Mouse (Mus musculus) limb, embryonic 12.5 days (tissue): Measurements from ENCODE around the gene Sgms1. TPM values are rescaled to one million over a fixed set of nuclear protein-coding genes. Genes with fewer than 3 reads are reported as not detected.
A peak's percentile ranks its signal among the peaks of the same experiment; 100 is the strongest.

ENCODE experiments used
- ATAC-seq: fragments of 200-750 bp; cut with Nextera tagmentation; 2 replicates; pipeline ENCODE4 v1.8.0; 2017; ENCODE audit warnings: low read depth, moderate TSS enrichment; ENCODE audit not compliant: insufficient number of reproducible peaks, insufficient read depth, low FRiP score, low TSS enrichment
- H3K27ac ChIP-seq: fragments of 300-500 bp; sonication (generic); 2 replicates; pipeline ENCODE4 v1.5.1; 2016; ENCODE audit warnings: mild to moderate bottlenecking, moderate library complexity
- H3K27me3 ChIP-seq: fragments of 300-500 bp; sonication (generic); 2 replicates; pipeline ENCODE4 v1.6.1; 2016; ENCODE audit warnings: mild to moderate bottlenecking, moderate library complexity
- H3K36me3 ChIP-seq: fragments of 300-500 bp; sonication (generic); 2 replicates; pipeline ENCODE4 v1.6.1; 2016; ENCODE audit warnings: mild to moderate bottlenecking, moderate library complexity
- H3K4me1 ChIP-seq: fragments of 300-500 bp; sonication (generic); replicated peaks from 2 replicates; pipeline ENCODE4 v1.6.1; 2016
- H3K4me2 ChIP-seq: fragments of 300-500 bp; sonication (generic); 2 replicates; pipeline ENCODE4 v1.6.1; 2016; ENCODE audit warnings: mild to moderate bottlenecking, moderate library complexity
- H3K4me3 ChIP-seq: fragments of 300-500 bp; sonication (generic); replicated peaks from 2 replicates; pipeline ENCODE4 v1.5.1; 2016; ENCODE audit warnings: mild to moderate bottlenecking
- H3K9ac ChIP-seq: fragments of 300-500 bp; sonication (generic); replicated peaks from 2 replicates; pipeline ENCODE4 v1.6.1; 2016; ENCODE audit warnings: mild to moderate bottlenecking, moderate library complexity
- H3K9me3 ChIP-seq: fragments of 300-500 bp; sonication (generic); 2 replicates; pipeline ENCODE4 v1.6.1; 2016; ENCODE audit warnings: mild to moderate bottlenecking, moderate library complexity
- WGBS: fragments of 180-500 bp; shearing (Covaris S2); methylation state at CpG from one replicate; pipeline ENCODE4 v1.1.7; 2016; 5-methylcytosine and 5-hydroxymethylcytosine counted together
- polyA plus RNA-seq: library from polyadenylated mRNA; unstranded; fragments of >200 nt; fragmentation: Nextera tagmentation; extraction: Ambion mirVana; gene quantifications from 2 replicates; pipeline ENCODE4 v1.2.1, GENCODE M21; 2016

The Sgms1 gene
- polyA plus RNA-seq, 1 experiment from 2014 or later = 21.6 TPM

GRCm38 (mm10) chr19:32220991-32221390 lies 168.5 kb downstream of the Sgms1 start:
- no peak overlapping the region for H3K27ac ChIP-seq
- H3K36me3 ChIP-seq = no peaks in the 10 kb centered on the region
- H3K9me3 ChIP-seq = no peaks in the 10 kb centered on the region
- ATAC-seq = no peak
- H3K4me1 ChIP-seq = no peaks in the 10 kb centered on the region
- no peak overlapping the region for H3K9ac ChIP-seq
- no peak overlapping the region for H3K4me2 ChIP-seq
- no peak overlapping the region for H3K4me3 ChIP-seq
- WGBS = 80% methylated on average over 2 of the region's 2 CpGs
- no peaks in the 10 kb centered on the region for H3K27me3 ChIP-seq

- Histone ChIP-seq H3K27ac (no peak overlapping the region), H3K4me3 (no peak overlapping the region), H3K4me1 (peaks cover 3% of the 10 kb centered on the region), H3K27me3 (no peaks in the 10 kb centered on the region), H3K36me3 (no peaks in the 10 kb centered on the region), H3K4me2 (no peak overlapping the region), H3K9ac (no peak overlapping the region), H3K9me3 (no peaks in the 10 kb centered on the region)
- no peak for ATAC-seq
- WGBS = 93% methylated on average over 2 of the region's 2 CpGs
Observed at GRCm38 (mm10) chr19:32216710-32217109, 172.8 kb downstream of the Sgms1 start.

DNA sequence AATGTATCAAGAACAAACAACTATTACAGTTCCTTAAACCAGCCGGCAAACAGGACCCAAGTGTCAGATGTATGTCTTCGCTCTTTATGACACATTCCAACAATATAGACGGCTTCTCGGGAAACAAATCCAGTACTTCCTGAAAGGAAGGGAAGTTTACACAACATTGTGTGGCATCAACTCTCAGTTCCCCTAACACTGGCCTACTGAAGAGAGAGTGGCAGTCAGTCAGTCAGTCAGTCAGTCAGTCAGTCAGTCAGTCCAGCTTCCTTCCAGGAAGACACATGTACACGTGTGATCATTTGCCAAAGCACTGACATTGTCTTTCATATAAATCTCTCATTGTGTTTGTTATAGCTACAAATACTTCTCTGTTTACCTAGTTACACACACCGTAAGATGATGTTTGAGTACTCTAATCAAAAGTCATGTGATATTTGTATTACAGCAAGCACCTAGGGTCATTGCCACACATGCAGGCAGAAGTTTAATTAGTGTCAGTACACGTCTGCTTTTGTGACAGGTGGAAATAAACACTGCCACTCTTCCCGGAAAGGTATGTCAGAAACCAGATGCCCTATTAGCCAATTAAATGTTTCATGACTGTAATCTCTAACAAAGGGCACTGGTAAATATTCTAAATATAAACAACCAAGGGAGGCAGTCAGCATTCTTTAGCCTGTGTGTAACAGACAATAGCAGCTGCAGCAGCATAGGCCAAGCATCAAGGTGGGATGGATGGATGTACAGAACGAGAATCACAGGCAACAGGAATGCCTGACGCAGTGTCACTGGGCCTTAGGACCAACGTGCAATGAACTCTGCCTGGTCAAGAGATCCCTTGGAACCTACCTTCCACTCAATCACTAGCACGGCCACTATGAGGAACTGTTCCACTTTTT lies 174.4 kb downstream of the Sgms1 start:
- Histone ChIP-seq H3K4me1 (peaks cover 12% of the 10 kb centered on the region), H3K27me3 (no peaks in the 10 kb centered on the region), H3K9me3 (no peaks in the 10 kb centered on the region), H3K9ac (no peak overlapping the region), H3K4me2 (no peak overlapping the region), H3K27ac (no peak overlapping the region), H3K4me3 (no peak overlapping the region), H3K36me3 (no peaks in the 10 kb centered on the region)
- WGBS = 74% methylated on average over 12 of the region's 12 CpGs
- no peak for ATAC-seq

DNA sequence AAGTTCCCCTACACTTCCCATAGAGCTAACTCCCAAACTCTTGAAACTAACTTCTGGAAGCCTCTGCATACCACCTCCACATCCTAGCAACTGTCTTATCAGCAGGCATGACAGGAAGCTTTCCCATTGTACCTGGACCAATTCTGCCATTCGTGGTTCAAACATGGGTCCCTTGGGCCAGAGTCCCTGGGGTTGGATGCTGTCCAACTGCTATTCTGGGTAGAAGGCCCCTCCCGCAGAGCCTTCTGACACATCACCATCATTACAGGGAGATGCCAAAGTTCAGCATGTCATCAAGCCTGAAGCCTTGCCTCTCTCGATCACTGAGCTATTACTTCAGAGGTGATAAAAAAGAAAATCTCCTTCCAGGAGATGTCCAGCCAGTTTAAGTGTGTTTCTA lies 175.9 kb downstream of the Sgms1 start:
- WGBS = 92% methylated on average over 3 of the region's 3 CpGs
- Histone ChIP-seq H3K36me3 (no peaks in the 10 kb centered on the region), H3K4me2 (no peak overlapping the region), H3K4me1 (peaks cover 13% of the 10 kb centered on the region), H3K9me3 (no peaks in the 10 kb centered on the region), H3K27me3 (no peaks in the 10 kb centered on the region), H3K4me3 (no peak overlapping the region), H3K9ac (no peak overlapping the region), H3K27ac (no peak overlapping the region)
- no peak for ATAC-seq

DNA sequence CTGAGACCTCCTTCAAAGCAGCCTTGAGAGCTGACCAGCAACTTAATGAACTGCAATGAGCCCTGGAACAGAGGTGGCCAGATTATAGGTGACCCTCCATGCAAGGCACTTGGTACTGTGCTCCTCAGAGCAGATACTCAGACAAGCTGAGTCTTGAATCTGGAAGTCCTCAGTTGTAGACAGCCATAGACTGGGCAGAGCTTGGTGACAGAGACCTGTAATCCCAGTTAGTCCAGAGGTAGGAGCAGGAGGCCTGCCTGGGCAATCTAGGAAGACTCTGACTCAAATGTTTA lies 178.3 kb downstream of the Sgms1 start:
- peak overlapping the region; percentile 85 for H3K27ac ChIP-seq
- H3K9me3 ChIP-seq = no peaks in the 10 kb centered on the region
- H3K4me1 ChIP-seq = peaks cover 13% of the 10 kb centered on the region
- no peaks in the 10 kb centered on the region for H3K27me3 ChIP-seq
- peak overlapping the region; percentile 46 for H3K4me3 ChIP-seq
- H3K36me3 ChIP-seq = no peaks in the 10 kb centered on the region
- peak overlapping the region; percentile 83 for H3K4me2 ChIP-seq
- H3K9ac ChIP-seq = no peak overlapping the region; the same call in 1 of the 2 replicates
- ATAC-seq = peak; percentile 73; the same call in 1 of the 2 replicates

DNA sequence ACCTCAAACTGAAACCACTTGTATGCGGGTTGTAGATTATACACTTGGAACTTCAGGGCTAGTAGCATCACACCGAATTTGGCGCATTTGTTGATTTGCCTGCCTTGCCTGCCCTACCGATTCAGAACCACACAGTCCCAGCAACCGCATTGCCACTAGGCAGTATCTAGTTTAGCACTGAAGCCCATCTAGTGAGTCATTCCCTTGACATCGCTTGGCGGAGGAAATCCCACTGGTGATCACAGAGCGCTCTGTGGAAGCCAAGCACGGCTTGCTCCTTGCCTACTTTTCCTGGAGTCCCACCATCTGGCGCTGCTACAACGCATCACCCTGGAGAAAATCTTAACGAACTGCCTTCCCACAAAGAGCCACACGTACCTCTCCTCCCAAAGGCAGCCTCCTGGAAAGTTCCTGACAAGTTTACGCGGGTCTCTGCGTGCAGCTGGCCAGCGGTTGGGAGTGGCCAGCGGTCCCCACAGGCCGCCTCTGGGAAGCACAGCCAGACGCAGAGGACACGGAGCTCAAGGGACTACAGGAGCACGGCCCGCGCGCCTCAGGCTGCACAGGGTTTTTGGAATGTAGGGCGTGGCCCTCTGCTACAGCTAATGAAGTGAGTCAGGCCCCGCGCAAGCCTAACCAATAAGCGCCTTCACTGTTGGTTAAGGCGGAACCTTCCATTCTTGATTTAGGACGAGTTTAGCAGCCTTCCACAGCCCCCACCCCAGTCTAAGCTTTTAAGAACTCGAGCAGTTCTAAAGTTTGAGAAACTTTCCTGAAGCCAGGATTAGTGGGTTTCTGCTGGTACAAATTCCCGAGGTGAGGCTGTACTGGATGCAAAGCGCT lies 178.8 kb downstream of the Sgms1 start:
- Histone ChIP-seq H3K4me2 (peak overlapping the region; percentile 83), H3K27me3 (no peaks in the 10 kb centered on the region), H3K4me1 (peaks cover 13% of the 10 kb centered on the region), H3K27ac (peak overlapping the region; percentile 85), H3K9ac (peak overlapping the region; percentile 60), H3K4me3 (peak overlapping the region; percentile 46), H3K36me3 (no peaks in the 10 kb centered on the region), H3K9me3 (no peaks in the 10 kb centered on the region)
- WGBS = 2% methylated on average over 34 of the region's 34 CpGs
- ATAC-seq = peak; percentile 99

GRCm38 (mm10) chr19:32210099-32210449 lies 179.4 kb downstream of the Sgms1 start:
- Histone ChIP-seq H3K4me2 (peak overlapping the region; percentile 83), H3K27ac (peak overlapping the region; percentile 85; the same call in 1 of the 2 replicates), H3K9ac (peak overlapping the region; percentile 60; the same call in 1 of the 2 replicates), H3K36me3 (no peaks in the 10 kb centered on the region), H3K9me3 (no peaks in the 10 kb centered on the region), H3K4me1 (peaks cover 13% of the 10 kb centered on the region), H3K27me3 (no peaks in the 10 kb centered on the region), H3K4me3 (peak overlapping the region; percentile 46)
- no peak for ATAC-seq
- WGBS = 15% methylated on average over 5 of the region's 5 CpGs

GRCm38 (mm10) chr19:32202131-32203114 lies 187.1 kb downstream of the Sgms1 start:
- ATAC-seq = no peak
- WGBS = 81% methylated on average over 12 of the region's 12 CpGs
- H3K9me3 ChIP-seq = no peaks in the 10 kb centered on the region
- no peaks in the 10 kb centered on the region for H3K4me1 ChIP-seq
- no peaks in the 10 kb centered on the region for H3K27me3 ChIP-seq
- no peak overlapping the region for H3K27ac ChIP-seq
- no peak overlapping the region for H3K4me3 ChIP-seq
- H3K9ac ChIP-seq = no peak overlapping the region
- H3K4me2 ChIP-seq = no peak overlapping the region
- H3K36me3 ChIP-seq = no peaks in the 10 kb centered on the region

- Histone ChIP-seq H3K9ac (no peak overlapping the region), H3K36me3 (no peaks in the 10 kb centered on the region), H3K27me3 (no peaks in the 10 kb centered on the region), H3K27ac (no peak overlapping the region), H3K9me3 (no peaks in the 10 kb centered on the region), H3K4me2 (no peak overlapping the region), H3K4me3 (no peak overlapping the region), H3K4me1 (no peaks in the 10 kb centered on the region)
- WGBS = 85% methylated on average over 4 of the region's 4 CpGs
- no peak for ATAC-seq
Observed at GRCm38 (mm10) chr19:32199861-32200574, 189.5 kb downstream of the Sgms1 start.

DNA sequence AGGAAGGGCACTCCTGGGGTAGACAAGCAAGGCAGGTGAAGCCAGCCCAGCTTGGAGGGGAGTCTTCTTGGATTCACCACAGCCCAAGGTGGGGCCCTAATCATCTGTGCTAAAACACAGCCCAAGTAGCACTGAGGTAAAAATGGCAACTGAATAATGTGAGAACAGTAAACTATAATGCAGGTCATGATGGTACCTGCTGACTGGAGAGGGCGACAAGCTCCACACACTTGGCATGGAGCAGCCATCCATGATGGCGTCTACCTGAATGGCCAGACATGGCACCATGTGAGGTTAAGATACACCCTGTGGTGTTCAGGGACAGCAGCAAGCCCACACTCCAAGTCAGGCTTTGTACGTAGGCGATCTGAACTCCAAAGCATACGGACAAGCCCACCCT lies 190.4 kb downstream of the Sgms1 start:
- H3K9me3 ChIP-seq = no peaks in the 10 kb centered on the region

More for the DNA sequence above, 190.4 kb downstream of the Sgms1 start:
- Histone ChIP-seq H3K9ac (no peak overlapping the region), H3K27ac (no peak overlapping the region), H3K4me1 (no peaks in the 10 kb centered on the region), H3K27me3 (no peaks in the 10 kb centered on the region), H3K4me2 (no peak overlapping the region), H3K36me3 (no peaks in the 10 kb centered on the region), H3K4me3 (no peak overlapping the region)
- ATAC-seq = no peak
- whole genome bisulfite sequencing = 95% methylated on average over 5 of the region's 5 CpGs
